Mouse (Mus musculus) G1E (cell line): ENCODE results near the gene Nox3.

Experiments
- CTCF ChIP-seq: IDR thresholded peaks from 2 replicates; pipeline ENCODE4 v1.5.1; 2012; ENCODE audit warnings: low read depth, low read length, inconsistent platforms, mixed read lengths
- GATA1 ChIP-seq: IDR thresholded peaks from 2 replicates; pipeline ENCODE4 v1.6.1; 2012; ENCODE audit warnings: borderline replicate concordance, low read length, inconsistent platforms, mixed read lengths
- GATA2 ChIP-seq: IDR thresholded peaks from 2 replicates; pipeline ENCODE4 v1.6.1; 2012; ENCODE audit warnings: low read depth, low read length, inconsistent platforms, borderline replicate concordance
- POLR2AphosphoS5 ChIP-seq: IDR thresholded peaks from 2 replicates; pipeline ENCODE4 v1.6.1; 2012; ENCODE audit warnings: low read depth, low read length, inconsistent platforms; ENCODE audit not compliant: insufficient replicate concordance
- TAL1 ChIP-seq: conservative IDR thresholded peaks from 2 replicates; pipeline ENCODE4 v1.6.1; 2012; ENCODE audit warnings: low read depth, low read length, inconsistent platforms, mixed read lengths

GRCm38 (mm10) chr17:3690499-3691258, 5.4 kb downstream of the Nox3 start:
- TF ChIP-seq GATA1 (no peak), CTCF (no peak), TAL1 (no peak), POLR2AphosphoS5 (no peak), GATA2 (no peak)
